Mouse (Mus musculus) WW6 (cell line): ENCODE data around the gene Wdr34.

Source experiments
- DNase-seq: peaks from one replicate; pipeline ENCODE4 v3.0.0-alpha.2; 2013; ENCODE audit warnings: low read depth, low spot score

Gene Wdr34

GRCm38 (mm10) chr2:30032244-30032846 is 16.3 kb downstream of the Wdr34 start:
- no peak for DNase-seq

- DNase-seq: no peak
Observed at GRCm38 (mm10) chr2:30026997-30027396, 21.7 kb downstream of the Wdr34 start.

GRCm38 (mm10) chr2:30025454-30025853 is 23.2 kb downstream of the Wdr34 start:
- no peak for DNase-seq

GRCm38 (mm10) chr2:30014326-30014966 is 34.2 kb downstream of the Wdr34 start:
- no peak for DNase-seq

GRCm38 (mm10) chr2:30010840-30011281 is 37.8 kb downstream of the Wdr34 start:
- DNase-seq: no peak

GRCm38 (mm10) chr2:30009101-30009500 is 39.6 kb downstream of the Wdr34 start:
- no peak for DNase-seq

- DNase-seq: no peak
Observed at GRCm38 (mm10) chr2:29991962-29992361, 56.7 kb downstream of the Wdr34 start.
